Mouse (Mus musculus) neural tube, embryonic 11.5 days (tissue): ENCODE results near the gene Khk. TPM values are rescaled to one million over a fixed set of nuclear protein-coding genes. Genes with fewer than 3 reads are reported as not detected.

Experiments
- polyA plus RNA-seq: library from polyadenylated mRNA; unstranded; fragments of >200 nt; fragmentation: Nextera tagmentation; extraction: Ambion mirVana; gene quantifications from 2 replicates; pipeline ENCODE4 v1.2.1, GENCODE M21; 2014

Gene Khk
- polyA plus RNA-seq, 1 experiment from 2014 or later = 9.6 TPM

Other genes starting within 250 kb of the Khk start
- gene Dpysl5, start 209.9 kb upstream of the Khk start, polyA plus RNA-seq = 102 and 104 TPM in 2 replicates
- gene Mapre3, start 106.8 kb upstream of the Khk start, polyA plus RNA-seq = 38.7 and 43.7 TPM in 2 replicates
- 42.1 and 47.3 TPM in 2 replicates for gene Tmem214, start 53.4 kb upstream of the Khk start, polyA plus RNA-seq
- 23.2 and 25.3 TPM in 2 replicates for gene Agbl5, start 32.7 kb upstream of the Khk start, polyA plus RNA-seq
- gene Ost4, start 13.6 kb upstream of the Khk start, polyA plus RNA-seq = 354 and 368 TPM in 2 replicates
- 59.7 and 69.8 TPM in 2 replicates for gene Emilin1, start 8.0 kb upstream of the Khk start, polyA plus RNA-seq
- 8.6 and 9.1 TPM in 2 replicates for gene Cgref1, start 24.2 kb downstream of the Khk start, polyA plus RNA-seq
- gene Preb, start 38.9 kb downstream of the Khk start, polyA plus RNA-seq = 101 and 108 TPM in 2 replicates
- not detected in 2 replicates for gene Tcf23, start 47.2 kb downstream of the Khk start, polyA plus RNA-seq
- 95.1 and 98.5 TPM in 2 replicates for gene Atraid, start 126.9 kb downstream of the Khk start, polyA plus RNA-seq
- 9.3 and 9.7 TPM in 2 replicates for gene Slc5a6, start 127.5 kb downstream of the Khk start, polyA plus RNA-seq
- gene Cad, start 133.3 kb downstream of the Khk start, polyA plus RNA-seq = 27.9 and 28.2 TPM in 2 replicates
- not detected in 2 replicates for gene Dnajc5g, start 184.9 kb downstream of the Khk start, polyA plus RNA-seq
- 8.1 and 9.2 TPM in 2 replicates for gene Slc30a3, start 186.8 kb downstream of the Khk start, polyA plus RNA-seq
- 0.45 and 0.81 TPM in 2 replicates for gene Trim54, start 195.3 kb downstream of the Khk start, polyA plus RNA-seq
- not detected in 2 replicates for gene Ucn, start 217.4 kb downstream of the Khk start, polyA plus RNA-seq
- gene Mpv17, start 232.8 kb downstream of the Khk start, polyA plus RNA-seq = 44.8 and 52.2 TPM in 2 replicates